19 mouse cellular contexts compared by ENCODE assay signal in genomic region chr10:95409149-95409548, GRCm38 (mm10).
"Had no signal": no experiment of that assay in that cellular context is flagged by ENCODE, and none has a peak within 500 bp of the region (broad histone marks: within the 10 kb centered on the region; RNA-seq: fewer than 3 reads in every experiment).

No protein-coding gene starts in this region.

- DNase-seq: lung, adult 18-20 months; lung, embryonic 14.5 days; lung, postnatal 10 days; lung, postnatal 4 days; midbrain, embryonic 14.5 days; retina, postnatal 1 day; right cerebral cortex, adult 18-20 months; right cerebral cortex, postnatal 25 days; right cerebral cortex, postnatal 4 days; spleen, adult 18-20 months; thymus, adult 18-20 months; thymus, postnatal 14 days; thymus, postnatal 36 days had no signal

- H3K9ac ChIP-seq: liver, embryonic 14.5 days; lung, embryonic 14.5 days; midbrain, embryonic 12.5 days; neural tube, embryonic 13.5 days; neural tube, embryonic 15.5 days had no signal

- H3K27me3 ChIP-seq: neural tube, embryonic 15.5 days had no signal

- H3K27ac ChIP-seq: liver, embryonic 14.5 days; midbrain, embryonic 12.5 days; neural tube, embryonic 13.5 days; neural tube, embryonic 15.5 days had no signal

- ATAC-seq: midbrain, embryonic 16.5 days had no signal

- H3K36me3 ChIP-seq: midbrain, embryonic 12.5 days had no signal

- H3K4me2 ChIP-seq: lung, embryonic 14.5 days; midbrain, embryonic 12.5 days; neural tube, embryonic 13.5 days; neural tube, embryonic 15.5 days had no signal

- H3K4me3 ChIP-seq: megakaryocyte, embryonic 14.5 days; midbrain, embryonic 12.5 days; neural tube, embryonic 13.5 days; neural tube, embryonic 15.5 days had no signal

- H3K9me3 ChIP-seq: megakaryocyte, embryonic 14.5 days; midbrain, embryonic 12.5 days; neural tube, embryonic 13.5 days; neural tube, embryonic 15.5 days had no signal
